16 mouse cellular contexts compared by ENCODE assay signal in the genomic region with DNA sequence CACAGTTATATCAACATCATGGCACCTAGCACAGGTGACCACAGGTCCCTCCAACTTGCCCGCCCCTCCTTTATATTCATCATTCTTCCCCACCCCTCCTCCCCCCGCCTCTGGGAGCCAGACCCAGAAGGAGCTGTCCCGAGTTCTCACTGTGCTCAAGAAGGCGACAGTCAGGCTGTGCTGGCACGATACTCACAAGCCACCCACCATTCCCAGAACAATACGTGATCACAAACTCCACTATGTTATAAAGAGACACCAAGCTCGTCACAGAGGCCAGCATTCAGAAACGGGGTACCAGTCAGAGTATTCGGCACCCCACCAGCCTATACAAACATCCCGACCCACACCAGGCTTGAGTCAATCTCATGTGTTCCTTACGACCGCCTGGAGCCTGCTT. TPM values are rescaled to one million over a fixed set of nuclear protein-coding genes. Genes with fewer than 3 reads are reported as not detected.
DNase-seq lines count a peak whose midpoint lies in the region; ATAC-seq and TF ChIP-seq lines count a peak whose summit lies in the region.
"Had no signal": no experiment of that assay in that cellular context is flagged by ENCODE, and none has a peak within 500 bp of the region (broad histone marks: within the 10 kb centered on the region; RNA-seq: fewer than 3 reads in every experiment).

No protein-coding gene starts in this region.

- intact Hi-C loops in heart, postnatal 10 days (cut with DNase I): no loop called here

- H3K4me1 ChIP-seq in heart, embryonic 13.5 days: peaks cover 78% of the 10 kb centered on the region
- H3K4me1 ChIP-seq in kidney, postnatal 0 days (replicated peaks; ENCODE audit: insufficient read depth, low read length): peaks cover 27% of the 10 kb centered on the region
- H3K4me1 ChIP-seq in liver, embryonic 16.5 days (ENCODE audit: control insufficient read depth, low read depth, low read length): peaks cover 14% of the 10 kb centered on the region
- peaks cover 24% of the 10 kb centered on the region for H3K4me1 ChIP-seq in liver, embryonic 12.5 days
- H3K4me1 ChIP-seq in lung, postnatal 0 days (ENCODE audit: insufficient read depth, low read depth, low read length): peaks cover 6% of the 10 kb centered on the region; the same call in 1 of the 2 replicates
- H3K4me1 ChIP-seq: midbrain, embryonic 12.5 days; neural tube, embryonic 12.5 days had no signal

- H3K9ac ChIP-seq in heart, embryonic 13.5 days: 0 out of 2 replicates have a peak overlapping the region, but pooled peaks have one; percentile 8
- H3K9ac ChIP-seq in kidney, postnatal 0 days (ENCODE audit: low read depth, low read length): no peak overlapping the region
- H3K9ac ChIP-seq in liver, embryonic 16.5 days (ENCODE audit: low read depth, low read length): no peak overlapping the region
- no peak overlapping the region for H3K9ac ChIP-seq in liver, embryonic 12.5 days
- H3K9ac ChIP-seq in lung, postnatal 0 days (replicated peaks; ENCODE audit: low read depth): no peak overlapping the region
- H3K9ac ChIP-seq: limb, embryonic 15.5 days; midbrain, embryonic 12.5 days; neural tube, embryonic 12.5 days had no signal

- DNase-seq in heart, postnatal 10 days: no peak
- DNase-seq in kidney, postnatal 0 days (ENCODE audit: low spot score): no peak
- no peak for DNase-seq in kidney, adult 9 months
- no peak for DNase-seq in lung, postnatal 0 days (ENCODE audit: low spot score)
- DNase-seq: cerebellum, adult 8-10 months; right cerebral cortex, adult 18-20 months; thymus, postnatal 14 days had no signal

- no peak for ATAC-seq in heart, embryonic 13.5 days (ENCODE audit: extremely low read depth, insufficient number of reproducible peaks, low FRiP score, low TSS enrichment)
- no peak for ATAC-seq in kidney, postnatal 0 days (replicated peaks; ENCODE audit: low FRiP score, low read depth)
- ATAC-seq in liver, embryonic 16.5 days (ENCODE audit: low read depth): no peak
- no peak for ATAC-seq in liver, embryonic 12.5 days
- ATAC-seq in lung, postnatal 0 days: no peak
- ATAC-seq: intestine, postnatal 0 days had no signal

- 0 out of 2 replicates have a peak, but pooled peaks cover 4% of the 10 kb centered on the region for H3K27me3 ChIP-seq in heart, embryonic 13.5 days (replicated peaks)
- H3K27me3 ChIP-seq in kidney, postnatal 0 days (ENCODE audit: insufficient read depth, low read length): no peaks in the 10 kb centered on the region
- H3K27me3 ChIP-seq in liver, embryonic 16.5 days (ENCODE audit: control insufficient read depth, insufficient read depth, low read depth, low read length): no peaks in the 10 kb centered on the region
- no peaks in the 10 kb centered on the region for H3K27me3 ChIP-seq in liver, embryonic 12.5 days (replicated peaks)
- H3K27me3 ChIP-seq in lung, postnatal 0 days (replicated peaks; ENCODE audit: insufficient read depth, low read length): no peaks in the 10 kb centered on the region
- H3K27me3 ChIP-seq: limb, embryonic 15.5 days; midbrain, embryonic 12.5 days; neural tube, embryonic 12.5 days had no signal

- peaks cover 6% of the 10 kb centered on the region; the same call in 1 of the 2 replicates for H3K36me3 ChIP-seq in heart, embryonic 13.5 days
- 0 out of 2 replicates have a peak, but pooled peaks cover 7% of the 10 kb centered on the region for H3K36me3 ChIP-seq in kidney, postnatal 0 days (ENCODE audit: insufficient read depth, low read length)
- H3K36me3 ChIP-seq in liver, embryonic 16.5 days (ENCODE audit: control insufficient read depth, insufficient read depth): no peaks in the 10 kb centered on the region
- H3K36me3 ChIP-seq in liver, embryonic 12.5 days: peaks cover 8% of the 10 kb centered on the region
- no peaks in the 10 kb centered on the region for H3K36me3 ChIP-seq in lung, postnatal 0 days (ENCODE audit: insufficient read depth, low read length)
- H3K36me3 ChIP-seq: midbrain, embryonic 12.5 days; neural tube, embryonic 12.5 days had no signal

- peak overlapping the region; percentile 70 for H3K27ac ChIP-seq in heart, embryonic 13.5 days (replicated peaks)
- H3K27ac ChIP-seq in kidney, postnatal 0 days: peak overlapping the region; percentile 77
- H3K27ac ChIP-seq in liver, embryonic 16.5 days (ENCODE audit: low read length): peak overlapping the region; percentile 27; the same call in 1 of the 2 replicates
- no peak overlapping the region for H3K27ac ChIP-seq in liver, embryonic 12.5 days
- H3K27ac ChIP-seq in lung, postnatal 0 days (ENCODE audit: low read length): no peak overlapping the region
- H3K27ac ChIP-seq: hindbrain, postnatal 0 days; limb, embryonic 15.5 days; midbrain, embryonic 12.5 days; neural tube, embryonic 12.5 days; stomach, postnatal 0 days had no signal

- TF ChIP-seq EP300 in lung, postnatal 0 days (IDR thresholded peaks at IDR 0.05): no peak

- peaks cover 5% of the 10 kb centered on the region; the same call in 1 of the 2 replicates for H3K9me3 ChIP-seq in heart, embryonic 13.5 days
- H3K9me3 ChIP-seq in kidney, postnatal 0 days (replicated peaks; ENCODE audit: low read length): no peaks in the 10 kb centered on the region
- H3K9me3 ChIP-seq in liver, embryonic 16.5 days (replicated peaks; ENCODE audit: control insufficient read depth, low read length): peaks cover 3% of the 10 kb centered on the region; the same call in 1 of the 2 replicates
- no peaks in the 10 kb centered on the region; the same call in 1 of the 2 replicates for H3K9me3 ChIP-seq in liver, embryonic 12.5 days (replicated peaks)
- H3K9me3 ChIP-seq in lung, postnatal 0 days (ENCODE audit: low read length): no peaks in the 10 kb centered on the region
- H3K9me3 ChIP-seq: limb, embryonic 15.5 days; neural tube, embryonic 12.5 days had no signal

- TF ChIP-seq CTCF in kidney, postnatal 0 days (IDR thresholded peaks at IDR 0.05; ENCODE audit: low read depth): no peak
- no peak for TF ChIP-seq CTCF in lung, postnatal 0 days (IDR thresholded peaks at IDR 0.05)

- H3K4me2 ChIP-seq in heart, embryonic 13.5 days: no peak overlapping the region
- H3K4me2 ChIP-seq in kidney, postnatal 0 days (ENCODE audit: low read length): no peak overlapping the region
- no peak overlapping the region for H3K4me2 ChIP-seq in liver, embryonic 16.5 days (ENCODE audit: low read depth, low read length)
- H3K4me2 ChIP-seq in liver, embryonic 12.5 days: no peak overlapping the region
- H3K4me2 ChIP-seq in lung, postnatal 0 days (replicated peaks; ENCODE audit: low read depth, low read length): no peak overlapping the region
- H3K4me2 ChIP-seq: limb, embryonic 15.5 days; midbrain, embryonic 12.5 days; neural tube, embryonic 12.5 days had no signal

- 69% methylated on average over 12 of the region's 12 CpGs for WGBS in heart, embryonic 13.5 days
- 68% methylated on average over 12 of the region's 12 CpGs for WGBS in kidney, postnatal 0 days
- 73% methylated on average over 12 of the region's 12 CpGs for WGBS in liver, embryonic 16.5 days (ENCODE audit: insufficient replicate concordance)
- 74% methylated on average over 12 of the region's 12 CpGs for WGBS in liver, embryonic 12.5 days (ENCODE audit: insufficient replicate concordance)
- 71% methylated on average over 12 of the region's 12 CpGs for WGBS in lung, postnatal 0 days

- no peak overlapping the region for H3K4me3 ChIP-seq in heart, embryonic 13.5 days
- H3K4me3 ChIP-seq in kidney, postnatal 0 days (replicated peaks; ENCODE audit: low read depth, low read length): no peak overlapping the region
- no peak overlapping the region for H3K4me3 ChIP-seq in liver, embryonic 16.5 days (ENCODE audit: low read depth, low read length)
- no peak overlapping the region for H3K4me3 ChIP-seq in liver, embryonic 12.5 days
- no peak overlapping the region for H3K4me3 ChIP-seq in lung, postnatal 0 days (ENCODE audit: low read depth, low read length)
- H3K4me3 ChIP-seq: limb, embryonic 15.5 days; midbrain, embryonic 12.5 days; neural tube, embryonic 12.5 days had no signal

RNA-seq across cellular contexts. Expression of gene Sh3bp5, which starts 38.5 kb away (rescaled TPM):
- polyA plus RNA-seq in heart, embryonic 13.5 days (2015; fragmentation: Nextera tagmentation; extraction: Ambion mirVana): 26.7 and 28.2 TPM in 2 replicates
- total RNA-seq in heart, postnatal 10 days (2021): 10 to 100 TPM; 59.7 to 65.1 TPM
- 45.2 and 46.8 TPM in 2 replicates for polyA plus RNA-seq in kidney, postnatal 0 days (2015; fragmentation: Nextera tagmentation; extraction: Ambion mirVana)
- 19.3 and 22.1 TPM in 2 replicates for polyA plus RNA-seq in liver, embryonic 16.5 days (2015; fragmentation: Nextera tagmentation; extraction: Ambion mirVana)
- polyA plus RNA-seq in liver, embryonic 12.5 days (2016; fragmentation: Nextera tagmentation; extraction: Ambion mirVana): 13.8 and 15.1 TPM in 2 replicates
- 37.9 and 38.4 TPM in 2 replicates for polyA plus RNA-seq in lung, postnatal 0 days (2015; fragmentation: Nextera tagmentation; extraction: Ambion mirVana)

Comparison
In these comparisons a context has a peak if more than half of its experiments do, and no peak if none do; other contexts are left out.
1. H3K27ac ChIP-seq: peak in heart, embryonic 13.5 days (single experiment), kidney, postnatal 0 days (single experiment) and liver, embryonic 16.5 days (single experiment); none in liver, embryonic 12.5 days (single experiment) and lung, postnatal 0 days (single experiment).